Mouse (Mus musculus) T-helper 2 cell (primary cell): ENCODE measurements at regions not wholly inside any gene's neighbourhood (a gene's known extent, or its start where the extent isn't known, plus 50 kb on each side); places are given as distances from the start of the nearest gene placed in this dataset.

ENCODE experiments used
- in situ Hi-C: fragments of 300-600 bp; cut with MboI, MseI; formaldehyde crosslinking; loops from one replicate; pipeline ENCODE4 v1.15.1; 2025; ENCODE audit warnings: high pct_unique_total_duplicates

DNA sequence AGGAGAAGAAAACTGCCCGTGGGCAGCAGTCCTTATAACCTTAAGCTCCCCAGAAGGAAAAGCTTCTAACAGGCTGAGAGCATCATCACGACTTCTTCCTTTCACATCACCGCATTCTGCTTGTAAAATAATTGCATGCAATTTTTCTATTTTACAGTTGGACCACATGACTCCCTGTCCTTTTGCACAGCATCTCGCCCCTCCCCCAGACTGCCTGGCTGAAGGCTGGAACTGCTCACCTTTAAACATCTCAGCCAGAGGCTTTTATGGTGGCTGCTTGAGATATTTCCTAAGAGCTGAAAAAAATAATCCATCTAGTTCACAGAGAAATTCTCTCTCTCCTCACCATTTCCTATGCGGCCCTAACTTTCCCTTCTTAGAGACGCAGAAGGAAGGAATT is 164.4 kb upstream of the Itga1 start:
- in situ Hi-C loops, result no loop called here

DNA sequence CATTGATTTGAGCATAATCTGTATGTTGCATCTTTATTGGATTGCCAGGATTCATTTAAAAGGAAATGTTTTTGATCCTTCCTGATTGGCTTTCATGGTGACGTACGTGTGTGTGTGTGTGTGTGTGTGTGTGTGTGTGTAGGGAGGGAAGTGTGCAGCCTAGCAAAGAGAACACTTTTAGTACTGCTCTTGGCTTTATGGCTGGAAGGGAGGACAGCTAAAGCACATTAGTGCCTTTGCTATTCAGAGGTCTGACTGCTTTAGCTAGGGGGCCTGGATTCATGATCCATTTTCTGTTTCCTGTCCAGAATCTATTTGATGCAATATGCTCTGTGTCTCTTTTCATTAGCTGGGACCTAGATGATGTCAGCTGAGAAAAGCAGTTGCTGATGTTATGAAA is 155.6 kb upstream of the Itga1 start:
- in situ Hi-C loops, result no loop called here

DNA sequence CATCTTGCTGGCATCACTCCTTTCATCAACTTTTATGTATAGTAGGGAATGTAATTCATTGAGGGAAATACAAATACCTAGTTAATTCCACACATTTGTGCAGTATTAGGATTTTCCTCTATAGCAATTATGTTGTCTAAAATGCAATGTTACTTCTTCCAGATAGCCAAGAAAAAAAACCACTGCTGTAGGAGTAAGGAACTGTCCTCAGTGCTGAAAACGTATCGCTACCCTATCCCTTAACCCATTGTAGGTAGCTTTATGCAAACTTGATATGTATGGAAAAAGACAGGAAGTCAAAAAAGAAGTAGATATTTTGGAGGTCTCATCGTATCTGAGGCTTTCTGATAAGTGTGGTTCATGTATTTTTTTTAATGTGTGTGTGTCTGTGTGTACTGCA is 150.8 kb upstream of the Itga1 start:
- in situ Hi-C loops, result no loop called here

DNA sequence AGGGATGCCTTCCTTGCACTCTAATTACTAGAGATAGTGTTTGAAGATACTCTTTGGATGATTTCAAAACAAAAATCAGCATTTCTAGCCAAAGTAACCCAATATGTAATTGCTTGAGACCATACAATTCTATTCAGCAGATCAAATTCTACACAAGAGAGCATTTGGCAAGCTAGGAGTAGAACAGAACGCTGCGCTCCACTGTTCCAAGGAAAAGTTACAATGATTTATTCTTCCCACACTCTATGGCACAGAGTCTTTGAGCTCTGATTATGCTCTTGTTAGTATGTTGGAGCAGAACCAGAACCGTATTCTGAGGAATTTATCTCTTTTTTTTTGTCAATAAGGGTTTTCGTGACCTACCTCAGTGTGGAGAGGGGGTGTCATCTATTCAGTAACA is 130.2 kb upstream of the Itga1 start:
- in situ Hi-C loops, result loop anchor here (5.0 kb wide), 1 partner anchor 1475 kb away; no protein-coding TSS in a partner anchor

DNA sequence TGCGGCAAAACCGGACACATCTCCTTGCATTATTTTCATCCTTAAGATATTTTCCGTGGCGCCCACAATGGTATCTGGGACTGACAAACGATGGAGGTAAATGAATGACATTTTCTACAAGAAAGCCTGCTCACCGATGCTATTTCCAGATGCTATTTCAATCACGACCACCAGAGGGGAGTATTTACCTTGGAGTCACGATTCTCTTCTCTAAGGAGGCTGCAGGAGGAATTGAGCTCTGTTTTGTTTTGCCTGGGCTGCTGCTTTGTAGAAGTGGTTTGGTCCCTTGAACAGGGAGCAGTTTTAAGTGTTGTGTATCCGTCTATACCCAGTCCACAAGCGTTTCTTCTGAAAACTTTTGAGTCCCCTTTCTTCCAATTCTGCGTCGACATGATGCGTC is 128.7 kb upstream of the Itga1 start:
- in situ Hi-C loops, result loop anchor here (5.0 kb wide), 1 partner anchor 1477 kb away; no protein-coding TSS in a partner anchor

DNA sequence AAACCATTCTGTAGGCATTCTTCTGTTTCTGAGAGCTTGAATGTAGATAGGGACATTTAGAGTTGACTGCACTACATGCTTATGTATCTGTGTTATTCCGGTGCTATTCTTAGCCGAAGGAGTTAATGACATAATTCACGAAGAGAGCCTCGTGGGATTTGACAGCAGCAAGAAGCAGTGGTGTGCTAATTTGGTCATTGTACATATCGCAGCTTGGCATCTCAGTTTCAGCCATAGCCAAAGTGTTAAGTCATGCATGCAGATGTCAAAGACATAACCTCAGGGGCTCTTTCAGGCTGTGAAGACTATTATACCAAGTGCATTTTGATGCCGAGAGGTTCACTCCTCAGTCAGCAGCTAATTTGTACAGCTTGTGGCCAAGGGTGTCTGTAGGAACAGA is 125.1 kb upstream of the Itga1 start:
- in situ Hi-C loops, result no loop called here

DNA sequence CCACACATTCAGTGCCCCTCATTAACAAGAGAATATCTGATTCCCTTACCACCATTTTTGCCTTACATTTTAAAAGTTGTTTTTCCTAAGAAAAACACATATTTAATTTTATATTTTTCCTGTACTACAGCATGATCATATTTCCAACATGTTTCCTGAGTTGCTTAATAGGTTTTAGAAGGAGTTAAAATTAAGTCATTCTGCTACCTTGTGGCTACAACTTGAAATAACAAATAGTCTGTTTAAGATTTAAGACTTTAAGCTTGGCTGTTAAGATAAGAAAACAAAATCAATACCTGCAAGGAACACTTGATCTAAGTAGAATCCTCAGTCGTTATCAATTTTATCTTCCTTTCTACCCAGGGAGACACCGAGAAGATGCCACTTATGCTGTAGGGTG is 117.9 kb upstream of the Itga1 start:
- in situ Hi-C loops, result no loop called here

DNA sequence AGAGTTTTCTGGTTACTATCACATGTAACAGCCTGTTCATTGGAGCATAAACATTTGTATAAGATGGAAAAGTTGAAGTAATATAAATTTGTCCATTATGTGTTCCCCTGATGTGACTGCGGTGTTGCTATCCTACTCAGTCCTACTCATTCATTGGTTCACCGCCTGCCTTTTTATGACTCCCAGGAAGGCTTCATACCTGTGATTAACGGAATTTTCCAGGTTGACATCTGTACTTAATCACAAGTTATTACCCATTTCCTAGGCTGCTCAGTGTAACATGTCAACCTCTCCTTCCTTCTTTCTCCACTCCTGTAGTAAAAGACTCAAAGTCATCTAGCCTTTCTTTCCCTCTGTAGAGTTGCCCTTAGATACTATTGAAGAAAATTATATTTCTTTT is 109.5 kb upstream of the Itga1 start:
- in situ Hi-C loops, result no loop called here

DNA sequence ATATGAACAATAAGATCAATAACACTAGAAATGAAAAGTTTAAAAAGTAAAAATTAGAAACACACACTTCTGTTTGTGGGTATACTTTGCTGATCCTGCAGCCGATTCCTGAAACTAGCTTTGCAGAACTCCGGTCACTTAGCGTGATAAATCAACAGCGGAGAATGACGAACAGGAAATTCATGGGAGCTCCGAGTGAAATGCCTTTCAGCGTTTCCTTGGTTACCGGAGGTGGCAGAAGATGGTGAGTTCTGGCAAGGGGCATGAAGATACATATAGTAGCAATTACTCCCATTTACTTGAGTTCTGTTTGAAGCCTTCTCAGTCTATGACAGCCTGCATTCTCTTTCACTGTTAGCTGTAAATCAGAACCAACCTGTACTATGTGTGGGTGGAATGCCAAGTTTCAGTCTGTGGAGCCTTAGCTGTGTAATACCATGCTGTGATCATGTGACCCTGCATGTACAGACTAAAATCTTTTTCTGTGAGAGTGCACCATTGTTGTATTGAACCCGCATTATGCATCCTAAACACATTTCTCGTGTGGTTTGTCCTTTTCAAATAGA is 109.0 kb upstream of the Itga1 start:
- in situ Hi-C loops, result no loop called here

DNA sequence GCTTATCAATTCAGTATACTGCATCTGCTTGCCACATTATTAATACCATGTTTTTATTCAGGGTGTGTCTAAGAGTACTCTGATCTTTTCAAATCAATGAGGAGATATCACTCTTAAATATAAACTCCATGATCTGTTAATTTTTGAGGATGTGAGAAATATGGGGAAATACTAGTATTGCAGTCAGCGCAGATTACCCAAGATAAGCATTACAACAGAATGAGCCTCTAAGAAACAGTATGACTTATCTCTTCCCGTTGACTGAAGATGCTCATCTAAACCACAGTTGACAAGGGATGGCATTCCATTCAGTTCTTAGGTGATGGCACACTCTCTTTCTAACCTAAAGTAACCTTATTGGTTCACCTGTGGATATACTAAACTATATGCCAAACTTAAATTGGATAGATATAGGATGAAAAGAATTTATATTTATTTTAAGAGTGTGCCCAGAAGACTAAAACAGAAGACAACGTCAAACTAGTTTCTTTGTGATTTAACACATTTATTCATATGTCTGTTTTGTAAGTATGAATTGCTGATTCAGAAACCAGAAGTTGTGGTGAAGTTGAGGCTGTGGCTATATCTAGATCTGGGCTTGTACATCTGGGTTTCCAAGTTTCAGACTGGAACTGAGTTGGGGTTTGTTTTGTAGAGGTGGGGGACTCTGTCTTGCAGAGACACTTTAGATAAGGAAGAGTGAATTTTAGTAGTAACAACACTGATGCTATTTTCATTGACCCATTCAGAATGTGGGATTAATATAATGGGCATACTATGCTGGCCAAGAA is 107.8 kb upstream of the Itga1 start:
- in situ Hi-C loops, result no loop called here

DNA sequence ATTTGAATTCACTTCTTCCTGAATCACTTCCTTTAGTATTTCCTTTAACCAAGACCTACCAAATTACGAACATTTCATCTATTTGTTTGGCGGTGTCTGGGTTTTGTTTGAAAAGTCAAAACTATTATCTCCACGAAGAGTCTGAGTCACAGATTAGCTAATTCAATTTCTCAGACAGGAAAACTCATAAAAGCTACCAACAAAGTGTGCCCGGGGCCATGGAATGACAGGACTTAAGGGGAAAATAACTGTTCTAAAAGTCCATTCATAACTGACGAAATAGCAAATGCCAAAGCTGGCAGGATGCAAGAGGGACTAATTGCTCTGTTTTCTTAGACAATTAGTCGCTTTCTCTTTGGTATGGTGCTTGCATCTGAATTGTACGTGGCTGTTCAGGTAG is 105.0 kb upstream of the Itga1 start:
- in situ Hi-C loops, result no loop called here

DNA sequence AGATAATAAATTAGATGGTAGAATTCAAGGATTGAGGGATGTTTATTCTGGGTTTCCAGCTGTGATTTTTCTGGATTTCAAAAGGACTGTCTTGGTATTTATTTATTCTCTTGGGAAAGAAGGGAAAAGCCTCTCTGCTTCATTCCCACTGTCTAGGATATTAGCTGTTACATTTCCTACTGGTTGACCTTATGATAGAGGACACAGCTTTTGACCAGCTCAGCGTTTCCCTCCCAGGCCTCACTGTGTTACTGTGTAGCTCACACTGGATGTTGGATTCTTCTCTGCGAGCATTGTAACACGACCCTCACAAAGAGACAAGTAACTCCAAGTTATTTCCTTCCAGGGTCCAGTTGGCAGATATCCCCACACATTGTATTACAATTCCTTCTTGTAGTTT is 97.4 kb upstream of the Itga1 start:
- in situ Hi-C loops, result no loop called here

DNA sequence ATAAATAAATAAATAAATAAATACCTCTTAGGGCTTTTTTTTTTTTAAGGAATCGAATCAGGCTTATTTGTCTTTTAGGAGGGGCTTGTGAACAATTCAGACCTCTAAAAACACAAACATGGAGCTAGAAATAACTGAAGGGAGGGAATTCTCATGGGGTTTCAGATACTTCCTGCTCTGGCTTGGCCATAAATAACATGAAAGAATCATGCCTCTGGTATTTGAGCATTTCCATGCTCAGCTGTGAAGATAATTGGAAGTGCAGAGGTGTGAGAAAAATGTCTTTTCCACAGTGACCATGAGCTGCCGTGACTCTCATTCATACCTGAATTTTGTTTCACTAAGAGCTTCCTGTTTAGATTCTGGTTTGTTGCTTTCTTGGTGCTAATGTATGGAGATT is 86.3 kb upstream of the Itga1 start:
- in situ Hi-C loops, result no loop called here

DNA sequence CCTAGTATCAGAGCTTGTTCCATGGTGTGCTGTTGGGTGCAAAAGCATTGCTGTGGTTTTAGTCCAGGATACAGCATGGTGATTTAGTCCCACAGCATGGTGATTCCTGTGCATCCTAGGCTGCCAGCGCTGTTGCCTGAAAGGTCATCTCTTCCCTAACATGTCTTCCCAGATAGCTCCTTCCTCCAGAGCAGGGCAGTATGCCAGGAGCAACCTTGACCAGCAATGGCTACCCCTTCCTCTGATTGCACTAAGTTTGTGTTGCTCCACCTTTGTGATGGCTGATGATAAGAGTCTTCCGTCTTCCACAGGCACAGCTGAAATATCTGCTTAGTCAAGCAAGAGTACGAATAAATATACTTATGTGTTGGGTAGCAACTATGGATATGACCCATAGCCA is 85.6 kb upstream of the Itga1 start:
- in situ Hi-C loops, result no loop called here

DNA sequence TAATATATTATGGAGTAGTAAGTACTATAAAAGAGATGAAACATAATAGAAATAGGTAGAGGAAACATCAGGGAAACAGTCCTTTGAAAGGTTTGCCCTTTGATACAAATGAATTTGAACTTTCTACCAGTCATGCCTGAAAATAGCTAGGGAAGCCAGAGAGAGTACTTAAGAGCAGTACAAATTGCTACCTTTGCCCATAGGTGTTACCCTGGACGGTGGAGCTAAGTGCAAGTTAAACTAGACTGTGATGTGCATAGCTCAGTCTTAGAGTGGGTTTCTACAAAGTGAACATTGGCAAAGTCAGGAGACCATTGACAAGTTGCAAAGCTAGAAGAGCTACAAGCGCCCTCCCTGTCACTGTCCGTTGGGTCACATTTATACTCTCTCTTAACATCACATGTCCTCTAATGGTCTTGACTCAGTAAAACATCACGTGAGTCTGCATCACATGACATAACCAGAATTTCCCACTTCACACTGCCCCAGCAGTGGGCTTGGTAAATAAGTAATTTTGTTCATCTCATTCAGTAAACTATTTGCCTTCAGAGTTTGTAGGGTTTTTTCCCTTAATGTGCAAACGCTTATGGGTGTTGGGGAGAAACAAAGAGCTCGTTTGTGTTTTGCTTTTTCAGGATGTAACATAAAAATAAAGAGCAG is 80.6 kb upstream of the Itga1 start:
- in situ Hi-C loops, result no loop called here

DNA sequence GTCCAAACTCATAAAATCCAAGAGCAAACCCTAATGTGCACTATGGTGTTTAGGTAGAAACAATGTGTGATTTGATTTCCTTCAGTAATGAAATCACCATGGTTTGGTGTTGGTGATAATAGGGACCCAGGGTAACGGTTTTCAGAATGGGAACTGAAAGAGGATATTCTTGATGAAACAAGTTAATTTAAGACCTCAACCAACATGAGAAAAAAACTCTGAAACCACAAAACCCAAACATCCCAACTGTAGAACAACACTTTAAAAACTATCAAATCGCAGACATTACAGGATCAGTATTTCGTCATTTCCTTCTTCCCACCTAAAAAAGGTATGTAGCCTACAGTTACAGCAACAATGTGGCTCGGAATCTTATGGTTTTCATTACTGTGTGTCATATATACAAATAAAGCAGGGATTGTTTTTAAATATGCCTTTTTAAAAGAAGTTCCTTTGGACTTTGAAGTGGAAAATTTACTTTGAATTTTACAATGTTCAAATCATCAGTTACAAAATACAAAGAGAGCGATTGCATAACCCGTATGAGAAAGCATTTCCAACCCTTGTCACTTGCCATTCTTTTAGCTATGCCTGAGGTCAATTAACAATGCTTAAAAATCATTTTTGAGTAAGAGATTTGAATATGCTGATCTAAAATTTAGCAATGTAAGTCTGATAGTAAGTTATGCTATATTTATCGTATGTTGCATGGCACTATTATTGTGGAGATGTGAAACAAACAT is 76.6 kb upstream of the Itga1 start:
- in situ Hi-C loops, result no loop called here

DNA sequence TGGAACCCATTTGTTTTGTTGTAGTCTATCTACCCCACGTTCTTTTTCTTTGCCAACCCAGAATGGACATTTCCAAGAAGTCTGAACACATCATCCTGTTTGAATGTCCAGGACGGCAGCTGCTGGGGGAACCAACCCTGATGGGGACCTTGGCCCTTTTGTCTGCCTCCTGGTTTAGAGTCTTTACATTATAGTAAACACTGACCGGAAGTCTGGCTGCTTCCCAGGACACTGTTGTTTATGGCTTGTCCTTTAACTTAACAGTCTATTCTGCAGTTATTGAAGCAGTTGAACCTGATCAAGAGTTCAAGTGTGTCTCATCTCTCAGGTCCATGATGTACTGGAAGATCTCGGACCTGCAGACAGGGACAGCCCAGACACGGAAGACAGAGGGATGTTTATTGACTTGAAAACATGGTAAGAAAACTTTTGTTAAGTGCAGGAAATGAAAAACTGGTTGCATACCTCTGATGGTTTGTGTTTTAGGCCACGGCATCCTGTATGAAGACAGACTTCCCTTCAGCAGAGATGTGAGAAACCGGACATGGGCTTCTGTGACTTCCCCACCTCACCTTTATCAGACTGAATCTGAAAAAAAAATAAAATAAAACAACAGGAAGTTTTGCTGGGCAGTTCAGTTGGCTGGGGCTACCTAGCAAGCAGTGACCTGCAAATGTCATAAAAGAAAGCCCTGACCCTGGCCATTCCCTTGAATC is 69.7 kb upstream of the Itga1 start:
- in situ Hi-C loops, result no loop called here

DNA sequence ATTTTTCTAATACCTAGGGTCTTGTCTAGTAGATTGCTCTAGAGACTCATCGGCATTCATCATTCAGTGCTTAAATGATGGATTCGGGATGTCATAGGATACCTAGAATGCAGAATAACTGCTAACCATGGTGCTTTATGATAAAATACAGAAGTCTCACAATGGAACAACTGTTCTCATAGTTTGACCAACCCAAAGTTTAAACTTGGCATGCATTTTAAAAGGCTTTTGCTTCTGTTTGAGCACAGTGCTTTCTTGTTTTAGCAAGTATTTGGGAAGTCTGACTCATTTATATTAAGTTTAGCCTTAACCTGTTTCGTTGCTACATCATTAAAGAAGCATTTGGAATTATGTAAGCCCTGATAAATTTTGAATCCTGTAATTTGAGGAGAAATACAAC is 64.2 kb upstream of the Itga1 start:
- in situ Hi-C loops, result no loop called here

DNA sequence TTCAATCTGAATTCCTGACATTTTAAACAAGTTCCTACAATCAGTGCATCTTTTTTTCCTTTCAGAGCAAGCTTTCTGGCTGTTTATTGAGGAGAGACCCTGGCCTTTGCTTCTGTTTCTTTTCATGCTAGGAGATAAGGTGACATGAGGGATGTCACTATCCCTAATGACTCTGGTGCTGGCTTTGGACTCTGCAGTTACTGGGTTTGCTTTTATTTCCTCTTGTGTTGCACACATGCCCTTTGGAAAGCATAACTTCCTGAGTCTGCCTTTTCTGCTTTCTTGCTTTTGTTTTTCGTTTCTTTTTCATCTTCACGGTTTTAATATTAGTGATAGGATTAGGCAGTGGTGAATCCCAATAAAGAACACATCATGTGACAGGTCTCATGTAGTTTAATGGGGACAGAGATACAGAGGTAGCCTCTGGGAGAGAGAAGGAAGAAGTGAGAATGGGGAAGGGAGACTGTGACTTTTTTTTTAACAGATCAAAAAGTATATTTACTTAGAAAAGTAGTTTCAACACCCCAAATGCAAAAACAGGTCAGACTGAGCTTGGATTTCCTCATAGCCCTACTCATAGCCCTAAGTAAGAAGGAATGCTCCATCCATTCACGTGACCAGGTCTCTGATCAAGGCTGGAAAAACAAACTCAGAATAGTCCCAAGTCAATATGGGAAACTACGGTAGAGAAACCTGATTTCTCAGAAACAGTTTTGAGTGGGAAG is 61.1 kb upstream of the Itga1 start:
- in situ Hi-C loops, result no loop called here

DNA sequence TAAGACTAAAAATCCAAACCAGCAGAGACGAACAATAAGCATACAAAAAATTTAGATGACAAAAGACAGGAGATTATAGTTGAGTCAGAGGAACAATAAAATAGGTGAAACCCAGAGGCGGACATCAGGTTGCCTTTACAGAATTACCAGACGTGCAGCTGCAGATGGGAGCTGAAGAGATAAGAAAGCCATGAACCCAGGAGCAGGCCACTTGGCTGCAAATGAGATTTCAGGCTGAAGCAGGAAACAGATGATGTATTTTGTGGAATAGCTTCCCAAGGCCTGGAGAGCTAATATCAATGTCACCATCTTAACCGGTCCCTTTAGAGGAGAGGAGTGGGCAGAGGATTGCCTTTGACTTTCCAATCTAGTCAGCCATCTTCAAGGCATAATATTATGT is 57.6 kb upstream of the Itga1 start:
- in situ Hi-C loops, result no loop called here
